Mouse (Mus musculus) heart, embryonic 16.5 days (tissue): ENCODE results near the gene Pbld2. TPM values are rescaled to one million over a fixed set of nuclear protein-coding genes. Genes with fewer than 3 reads are reported as not detected.

Experiments
- ATAC-seq: fragments of 200-750 bp; cut with Nextera tagmentation; replicated peaks from 2 replicates; pipeline ENCODE4 v1.8.0; 2017; ENCODE audit warnings: moderate number of reproducible peaks; ENCODE audit not compliant: insufficient read depth, low FRiP score; ENCODE audit errors: extremely low read depth
- H3K27ac ChIP-seq: fragments of 300-500 bp; sonication (generic); 2 replicates; pipeline ENCODE4 v1.5.1; 2014; ENCODE audit warnings: mild to moderate bottlenecking, low read length, control low read depth, moderate library complexity
- H3K27me3 ChIP-seq: fragments of 300-500 bp; sonication (generic); 2 replicates; pipeline ENCODE4 v1.6.1; 2014; ENCODE audit warnings: low read length, mixed read lengths; ENCODE audit not compliant: control insufficient read depth, insufficient read depth
- H3K36me3 ChIP-seq: fragments of 300-500 bp; sonication (generic); 2 replicates; pipeline ENCODE4 v1.6.1; 2014; ENCODE audit not compliant: control insufficient read depth, insufficient read depth
- H3K4me1 ChIP-seq: fragments of 300-500 bp; sonication (generic); 2 replicates; pipeline ENCODE4 v1.6.1; 2014; ENCODE audit warnings: low read length, mixed read lengths; ENCODE audit not compliant: control insufficient read depth, insufficient read depth
- H3K4me2 ChIP-seq: fragments of 300-500 bp; sonication (generic); 2 replicates; pipeline ENCODE4 v1.6.1; 2014; ENCODE audit warnings: low read depth, mild to moderate bottlenecking, control low read depth, low read length
- H3K4me3 ChIP-seq: fragments of 300-500 bp; sonication (generic); 2 replicates; pipeline ENCODE4 v1.5.1; 2014; ENCODE audit warnings: mild to moderate bottlenecking, control low read depth, low read length
- H3K9ac ChIP-seq: fragments of 300-500 bp; sonication (generic); 2 replicates; pipeline ENCODE4 v1.6.1; 2014; ENCODE audit warnings: low read length, control low read depth
- H3K9me3 ChIP-seq: fragments of 300-500 bp; sonication (generic); replicated peaks from 2 replicates; pipeline ENCODE4 v1.6.1; 2016; ENCODE audit warnings: low read length; ENCODE audit not compliant: control insufficient read depth
- WGBS: fragments of 180-500 bp; shearing (Covaris S2); extraction: QIAGEN DNeasy Blood & Tissue Kit; methylation state at CpG from one replicate; pipeline ENCODE4 v1.1.7; 2014; 5-methylcytosine and 5-hydroxymethylcytosine counted together
- polyA plus RNA-seq: library from polyadenylated mRNA; unstranded; fragments of >200 nt; fragmentation: Nextera tagmentation; extraction: Ambion mirVana; gene quantifications from 2 replicates; pipeline ENCODE4 v1.2.1, GENCODE M21; 2015

Pbld2 gene
- 0.77 and 0.89 TPM in 2 replicates for polyA plus RNA-seq

GRCm38 (mm10) chr10:63023749-63024579 is at the start of gene Pbld2, which contains the start of gene Hnrnph3:
Pbld2 (plus strand) TSS chr10:63024315.
Hnrnph3 (minus strand) TSS chr10:63024217.
- H3K27ac ChIP-seq: peak within 1 kb of the TSS; percentile 99
- no peaks in the 10 kb centered on the region for H3K9me3 ChIP-seq
- WGBS: under 1% methylated on average over 69 of the region's 69 CpGs
- H3K36me3 ChIP-seq: no peaks in the 10 kb centered on the region
- H3K4me3 ChIP-seq: peak within 1 kb of the TSS; percentile 98
- H3K27me3 ChIP-seq: no peaks in the 10 kb centered on the region
- H3K4me1 ChIP-seq: peaks cover 26% of the 10 kb centered on the region
- peak; percentile 94 for ATAC-seq
- H3K4me2 ChIP-seq: peak within 1 kb of the TSS; percentile 84
- H3K9ac ChIP-seq: peak within 1 kb of the TSS; percentile 100

GRCm38 (mm10) chr10:62979667-62980038 is 44.5 kb upstream of the Pbld2 start:
- no peak overlapping the region for H3K27ac ChIP-seq
- H3K4me1 ChIP-seq: peaks cover 15% of the 10 kb centered on the region
- H3K4me3 ChIP-seq: peak overlapping the region; percentile 97
- H3K4me2 ChIP-seq: peak overlapping the region; percentile 85
- no peak for ATAC-seq
- H3K27me3 ChIP-seq: no peaks in the 10 kb centered on the region
- H3K36me3 ChIP-seq: no peaks in the 10 kb centered on the region; the same call in 1 of the 2 replicates
- 14% methylated on average over 10 of the region's 10 CpGs for WGBS
- H3K9ac ChIP-seq: peak overlapping the region; percentile 80
- H3K9me3 ChIP-seq: no peaks in the 10 kb centered on the region

GRCm38 (mm10) chr10:62980039-62980954 is 43.8 kb upstream of the Pbld2 start, which contains the start of gene Rufy2:
Rufy2 (plus strand) TSS chr10:62980223.
- H3K27ac ChIP-seq: peak within 1 kb of the TSS; percentile 76
- under 1% methylated on average over 75 of the region's 77 CpGs for WGBS
- H3K4me2 ChIP-seq: peak within 1 kb of the TSS; percentile 85
- H3K9me3 ChIP-seq: no peaks in the 10 kb centered on the region
- H3K4me3 ChIP-seq: peak within 1 kb of the TSS; percentile 97
- peaks cover 20% of the 10 kb centered on the region for H3K4me1 ChIP-seq
- H3K9ac ChIP-seq: peak within 1 kb of the TSS; percentile 80
- H3K27me3 ChIP-seq: no peaks in the 10 kb centered on the region
- no peaks in the 10 kb centered on the region; the same call in 1 of the 2 replicates for H3K36me3 ChIP-seq
- peak; percentile 90 for ATAC-seq

- Histone ChIP-seq H3K9me3 (no peaks in the 10 kb centered on the region), H3K27me3 (no peaks in the 10 kb centered on the region), H3K4me2 (peak overlapping the region; percentile 4; the same call in 1 of the 2 replicates), H3K9ac (no peak overlapping the region), H3K4me3 (no peak overlapping the region), H3K27ac (peak overlapping the region; percentile 66), H3K36me3 (peaks cover 6% of the 10 kb centered on the region; the same call in 1 of the 2 replicates), H3K4me1 (peaks cover 20% of the 10 kb centered on the region)
- no peak for ATAC-seq
- 78% methylated on average over 11 of the region's 11 CpGs for WGBS
Observed at GRCm38 (mm10) chr10:62984072-62984471, 40.0 kb upstream of the Pbld2 start.

- WGBS: 52% methylated on average over 6 of the region's 6 CpGs
- Histone ChIP-seq H3K9me3 (no peaks in the 10 kb centered on the region), H3K9ac (no peak overlapping the region), H3K36me3 (peaks cover 7% of the 10 kb centered on the region), H3K4me1 (peaks cover 20% of the 10 kb centered on the region), H3K4me2 (peak overlapping the region; percentile 4; the same call in 1 of the 2 replicates), H3K4me3 (no peak overlapping the region), H3K27me3 (no peaks in the 10 kb centered on the region), H3K27ac (peak overlapping the region; percentile 66)
- ATAC-seq: peak; percentile 32; the same call in 1 of the 2 replicates
Observed at GRCm38 (mm10) chr10:62984495-62984894, 39.6 kb upstream of the Pbld2 start.

GRCm38 (mm10) chr10:62987341-62987740 is 36.8 kb upstream of the Pbld2 start:
- peaks cover 24% of the 10 kb centered on the region for H3K36me3 ChIP-seq
- no peak overlapping the region for H3K4me3 ChIP-seq
- H3K4me1 ChIP-seq: peaks cover 10% of the 10 kb centered on the region; the same call in 1 of the 2 replicates
- H3K9me3 ChIP-seq: no peaks in the 10 kb centered on the region
- no peak overlapping the region for H3K4me2 ChIP-seq
- no peak for ATAC-seq
- no peak overlapping the region for H3K27ac ChIP-seq
- no peak overlapping the region for H3K9ac ChIP-seq
- no peaks in the 10 kb centered on the region for H3K27me3 ChIP-seq
- 27% methylated on average over 3 of the region's 3 CpGs for WGBS

GRCm38 (mm10) chr10:62990636-62991035 is 33.5 kb upstream of the Pbld2 start:
- WGBS: 95% methylated on average over 15 of the region's 15 CpGs
- Histone ChIP-seq H3K9me3 (no peaks in the 10 kb centered on the region), H3K27me3 (no peaks in the 10 kb centered on the region), H3K4me3 (no peak overlapping the region), H3K27ac (no peak overlapping the region), H3K9ac (no peak overlapping the region), H3K4me1 (no peaks in the 10 kb centered on the region), H3K36me3 (peaks cover 41% of the 10 kb centered on the region), H3K4me2 (no peak overlapping the region)
- no peak for ATAC-seq

GRCm38 (mm10) chr10:62993991-62994390 is 30.1 kb upstream of the Pbld2 start:
- no peaks in the 10 kb centered on the region for H3K4me1 ChIP-seq
- ATAC-seq: no peak
- no peak overlapping the region for H3K4me3 ChIP-seq
- H3K9ac ChIP-seq: no peak overlapping the region
- H3K27ac ChIP-seq: no peak overlapping the region
- peaks cover 50% of the 10 kb centered on the region for H3K36me3 ChIP-seq
- WGBS: 83% methylated on average over 8 of the region's 9 CpGs
- H3K9me3 ChIP-seq: no peaks in the 10 kb centered on the region
- no peaks in the 10 kb centered on the region for H3K27me3 ChIP-seq
- H3K4me2 ChIP-seq: no peak overlapping the region
